Mouse (Mus musculus) lung, postnatal 25 days (tissue): ENCODE measurements around the gene Sfmbt1.
A peak's percentile ranks its signal among the peaks of the same experiment; 100 is the strongest.

ENCODE experiments used
- DNase-seq: peaks from one replicate; pipeline ENCODE4 v3.0.0; 2022; ENCODE audit warnings: low spot score

The Sfmbt1 gene

DNA sequence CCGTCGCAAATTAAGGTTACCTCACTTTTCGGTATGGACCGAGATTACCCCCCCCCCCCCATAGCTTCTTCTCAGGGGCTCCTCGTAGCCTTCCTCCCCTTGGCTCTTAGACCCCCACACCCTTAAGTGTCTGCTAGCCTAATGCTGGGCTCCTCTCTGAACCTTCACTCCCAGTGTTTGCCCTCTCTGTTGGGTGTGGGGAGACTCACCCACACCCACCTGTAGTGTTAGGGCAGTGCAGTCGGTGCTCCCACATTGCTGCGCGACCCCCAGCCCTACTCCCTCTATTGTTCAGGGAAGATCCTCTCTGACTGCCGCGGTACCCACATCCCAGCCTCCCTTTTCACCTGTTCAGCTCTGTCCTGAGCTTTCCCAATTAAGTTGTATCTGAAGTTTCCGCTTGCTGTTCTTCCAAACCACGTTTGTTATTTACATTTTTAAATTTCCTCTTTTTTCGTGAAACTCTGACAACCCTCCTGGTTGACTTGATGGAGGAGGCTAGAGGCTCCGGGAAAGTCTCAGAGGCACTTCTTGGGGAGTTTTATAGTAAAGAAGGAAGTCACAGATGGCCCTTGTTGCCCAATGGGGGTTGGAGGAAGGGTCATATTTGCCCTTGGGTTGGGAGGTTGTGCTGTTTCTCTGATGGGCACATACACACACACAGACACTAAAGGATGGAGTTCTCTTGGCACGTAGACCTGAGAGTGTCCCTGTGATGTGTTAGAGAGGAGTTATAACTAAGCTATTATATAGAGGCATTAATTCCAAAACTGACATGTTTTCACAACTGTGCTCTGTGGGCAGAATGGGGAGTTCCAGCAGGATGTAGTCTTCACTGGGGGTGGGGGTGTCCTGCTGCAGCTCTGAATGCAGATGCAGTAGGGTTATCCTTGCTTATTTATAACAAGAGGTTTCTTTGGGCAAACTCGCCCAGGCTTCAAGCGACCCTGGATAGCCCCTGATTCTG is 111.8 kb downstream of the Sfmbt1 start:
- DNase-seq = no peak

DNA sequence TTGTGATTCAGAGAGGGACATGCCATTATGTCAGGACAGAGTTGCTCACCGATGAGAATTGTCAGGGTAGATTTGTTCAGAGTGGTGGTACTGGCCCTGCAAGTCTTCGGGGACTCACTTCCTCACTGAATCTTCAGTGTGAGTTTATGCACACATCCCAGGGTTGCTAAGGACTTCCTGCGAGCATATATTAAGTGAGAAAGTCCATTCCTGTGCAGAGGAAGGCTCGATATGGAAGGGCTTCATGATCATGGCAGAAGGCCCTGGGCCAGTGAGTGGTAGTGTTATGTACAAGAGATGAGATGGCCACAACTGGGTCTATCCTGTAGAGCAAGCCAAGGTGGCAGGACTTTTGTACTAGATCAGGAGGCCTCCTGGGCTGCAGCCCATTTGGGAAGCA is 112.8 kb downstream of the Sfmbt1 start:
- no peak for DNase-seq

DNA sequence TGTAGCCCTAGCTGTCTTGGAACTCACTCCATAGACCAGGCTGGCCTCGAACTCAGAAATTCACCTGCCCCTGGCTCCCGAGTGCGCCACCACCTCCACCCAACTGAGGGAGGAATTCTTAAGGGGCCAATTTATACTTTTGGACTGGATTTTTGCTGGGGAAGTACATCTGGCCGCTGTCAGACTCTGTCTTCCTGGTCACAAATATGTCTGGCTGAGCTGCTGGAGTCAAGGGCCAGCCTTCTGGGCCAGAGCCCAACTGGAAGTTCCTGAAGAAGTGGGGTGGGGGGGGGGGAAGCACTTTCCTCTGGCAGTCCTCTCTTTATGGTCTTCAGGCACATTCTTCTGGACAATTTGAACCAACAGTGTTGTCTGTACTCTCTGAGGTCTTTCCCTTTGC is 113.4 kb downstream of the Sfmbt1 start:
- peak; percentile 30 for DNase-seq

DNA sequence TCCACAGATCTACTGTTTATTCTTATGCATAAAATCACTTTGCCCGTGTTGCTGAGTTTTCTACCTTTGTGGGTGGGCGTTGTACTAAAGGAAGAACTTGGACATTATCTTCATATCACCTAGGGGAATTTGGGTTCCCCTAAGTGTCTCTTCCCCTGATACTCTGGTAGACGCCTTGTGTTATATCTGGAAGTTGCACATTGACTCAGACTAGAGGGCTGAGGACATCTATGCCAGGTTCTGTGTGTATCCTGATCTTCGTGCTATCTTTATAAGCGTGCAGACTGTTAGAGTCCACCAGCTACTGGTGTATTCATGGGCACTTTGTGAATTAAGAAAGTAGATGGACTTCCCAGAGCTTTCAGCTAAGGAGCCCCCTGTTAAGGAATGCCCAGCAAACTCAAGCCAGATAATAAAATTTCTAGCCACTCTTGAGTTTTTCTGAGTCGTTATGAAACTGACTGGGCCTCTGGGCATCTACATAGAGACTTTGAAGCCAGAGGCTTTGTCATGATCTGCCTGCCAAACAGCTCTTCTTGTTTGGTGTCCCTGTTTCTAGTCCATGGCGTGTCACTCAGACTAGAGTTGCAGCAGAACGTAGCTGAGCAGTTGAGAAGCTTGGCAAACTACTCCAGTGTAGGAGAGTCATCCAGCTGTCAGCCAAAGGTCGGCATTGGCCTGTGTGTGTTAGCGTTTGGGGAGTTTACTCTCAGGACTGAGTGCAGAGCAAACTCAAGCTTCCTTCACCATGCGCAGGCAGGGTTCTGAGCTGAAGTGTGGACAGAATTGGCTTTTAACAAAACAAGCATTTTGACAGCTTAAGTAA is 114.2 kb downstream of the Sfmbt1 start:
- peak; percentile 88 for DNase-seq

DNA sequence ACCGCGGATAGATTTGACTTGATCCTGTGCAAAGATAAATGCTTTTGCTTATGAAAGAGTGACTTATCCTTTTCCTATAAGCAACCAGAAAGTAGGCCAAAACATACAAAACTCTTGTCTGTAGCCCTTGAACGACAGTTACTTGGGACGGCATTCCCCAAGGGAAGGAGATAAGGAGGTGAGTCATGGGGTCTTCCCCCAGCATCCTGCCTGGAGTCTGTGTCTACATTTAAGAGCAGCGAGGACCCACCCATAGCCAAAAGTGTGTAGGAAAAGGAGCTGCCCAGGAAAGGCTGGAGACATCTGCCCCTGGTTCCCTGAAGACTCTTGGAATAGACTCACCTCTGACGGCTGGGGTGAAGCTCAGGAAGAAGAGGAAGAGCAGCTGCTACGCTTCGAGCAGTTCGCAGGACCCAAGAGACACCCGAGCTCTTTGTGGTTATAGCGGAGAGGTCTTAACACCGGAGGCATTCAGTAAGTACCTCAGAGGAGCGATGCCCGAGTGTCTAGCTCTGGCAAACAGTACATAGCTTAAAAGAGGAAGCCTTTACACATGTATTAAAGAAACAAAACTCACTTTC is 122.9 kb downstream of the Sfmbt1 start:
- DNase-seq = no peak

DNA sequence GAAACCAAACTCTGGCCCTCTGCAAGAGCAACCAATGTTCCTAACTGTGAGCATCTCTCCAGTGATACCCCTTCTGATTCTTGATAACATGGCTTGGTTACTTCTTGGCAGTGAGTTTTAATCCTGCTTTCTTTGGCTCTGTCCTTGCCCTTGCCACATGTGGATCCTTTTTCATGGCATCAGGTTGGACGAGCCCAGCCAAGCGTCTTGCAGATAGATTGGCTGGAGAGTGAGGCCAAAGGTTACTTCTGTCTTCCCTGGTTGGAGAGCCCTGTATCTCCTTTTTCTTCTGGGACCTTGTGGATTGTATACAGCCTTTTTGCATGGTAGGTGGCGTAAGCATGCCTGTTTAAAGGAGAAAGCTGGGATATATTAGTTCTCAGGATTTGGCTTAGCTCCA is 129.1 kb downstream of the Sfmbt1 start:
- DNase-seq = no peak

DNA sequence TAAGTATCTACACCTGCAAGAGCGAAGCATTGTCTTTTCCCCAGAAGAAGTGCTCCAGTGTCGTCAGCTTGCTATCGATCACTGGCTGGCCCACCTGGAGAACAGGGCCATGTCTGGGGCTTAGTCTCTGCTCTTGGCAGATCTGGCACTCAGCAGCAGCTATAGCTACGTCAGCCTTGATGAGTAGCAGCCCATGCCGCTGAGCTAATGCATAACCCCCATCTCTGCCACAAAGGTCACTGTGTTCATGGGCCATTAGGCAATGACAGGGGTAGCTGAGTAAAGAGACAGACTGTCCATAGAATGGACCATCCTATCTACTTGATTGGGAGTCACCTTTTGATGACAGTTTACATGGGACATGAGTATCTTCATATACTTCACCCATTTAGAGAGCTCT is 135.9 kb downstream of the Sfmbt1 start:
- DNase-seq = no peak

DNA sequence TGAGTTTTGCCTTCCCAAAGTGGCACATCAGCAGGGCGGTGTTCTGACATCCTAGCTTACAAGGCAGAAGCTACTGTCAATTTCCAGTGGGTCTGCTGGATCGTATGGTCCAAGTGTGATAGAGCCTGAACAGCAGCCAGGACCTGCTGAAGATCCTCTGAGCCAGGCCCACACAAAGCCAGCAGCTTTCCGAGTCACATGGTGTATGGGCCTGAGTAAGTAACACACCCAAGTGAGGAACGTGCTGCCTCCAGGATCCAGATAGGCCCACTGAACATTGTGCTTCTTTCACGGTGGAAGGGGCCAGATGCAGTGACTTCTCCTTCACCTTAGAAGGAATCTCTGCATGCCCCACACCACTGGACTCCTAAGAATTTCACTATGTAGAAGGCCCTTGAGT is 137.7 kb downstream of the Sfmbt1 start:
- DNase-seq = no peak

DNA sequence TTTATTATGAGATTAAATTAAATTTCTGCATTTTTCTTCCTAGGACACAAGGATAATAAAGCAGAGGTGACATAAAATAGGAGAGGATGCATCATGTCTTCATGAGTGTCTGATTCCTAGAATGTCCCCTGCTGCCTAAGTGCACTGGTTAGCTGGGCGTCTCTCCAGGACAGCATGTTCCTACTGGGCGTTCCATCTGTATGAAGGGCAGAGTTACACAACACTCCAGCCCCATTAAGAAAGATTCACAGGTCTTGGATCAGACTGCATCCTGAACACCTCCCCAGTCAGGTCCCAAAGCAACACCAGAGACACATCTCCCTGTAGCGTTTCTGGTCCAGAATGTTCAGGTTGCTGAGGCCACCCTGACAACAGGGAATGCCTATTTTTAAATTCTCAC is 140.7 kb downstream of the Sfmbt1 start:
- DNase-seq = no peak

DNA sequence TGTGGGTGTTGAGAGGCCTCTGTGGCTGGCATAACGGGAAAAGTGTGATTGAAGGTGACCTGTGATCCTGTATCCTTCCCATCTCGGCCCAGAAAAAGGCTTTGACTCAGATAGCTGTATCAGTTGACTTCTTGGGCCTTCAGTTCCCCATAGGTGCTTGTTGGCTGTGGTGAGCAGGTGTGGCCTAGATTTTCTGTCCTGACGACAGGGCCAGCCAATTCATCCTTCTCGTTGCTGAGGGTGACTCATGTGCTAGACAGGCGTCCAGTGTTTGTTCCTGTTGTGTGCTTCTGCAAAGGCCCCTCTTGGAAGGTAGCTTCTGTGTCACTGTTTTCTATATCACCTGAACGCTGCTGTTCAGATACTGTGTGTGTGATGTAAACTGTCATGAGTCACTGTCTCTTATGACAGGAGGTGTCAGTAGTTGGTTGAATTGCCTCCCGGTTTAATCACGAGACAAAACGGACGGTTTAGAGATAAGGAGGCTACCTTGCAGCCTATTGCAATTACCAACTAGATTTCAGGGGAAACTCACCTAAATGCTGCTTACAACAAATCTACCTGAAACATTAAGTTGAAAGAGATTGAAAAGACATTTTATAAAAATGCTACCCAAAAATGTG is 142.3 kb downstream of the Sfmbt1 start:
- DNase-seq = no peak

DNA sequence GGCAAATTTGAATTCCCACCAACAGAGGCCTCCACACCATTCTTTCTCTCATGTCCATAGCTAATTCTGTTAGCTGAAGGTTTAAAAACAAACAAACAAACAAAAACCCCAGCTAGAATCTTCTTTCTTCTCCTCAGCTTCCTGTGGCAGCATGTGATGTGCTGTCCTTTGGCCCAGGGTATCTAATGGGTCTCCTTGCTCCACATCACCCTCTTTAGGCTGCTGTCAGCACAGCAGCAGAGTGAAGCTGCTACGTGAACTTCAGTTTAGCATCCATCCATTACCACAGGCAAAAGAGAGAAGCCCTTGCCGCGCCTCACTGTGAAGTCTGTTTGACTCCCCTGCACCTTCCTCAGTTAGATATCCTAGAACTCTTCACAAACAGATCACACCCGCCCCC is 143.3 kb downstream of the Sfmbt1 start:
- DNase-seq = no peak

DNA sequence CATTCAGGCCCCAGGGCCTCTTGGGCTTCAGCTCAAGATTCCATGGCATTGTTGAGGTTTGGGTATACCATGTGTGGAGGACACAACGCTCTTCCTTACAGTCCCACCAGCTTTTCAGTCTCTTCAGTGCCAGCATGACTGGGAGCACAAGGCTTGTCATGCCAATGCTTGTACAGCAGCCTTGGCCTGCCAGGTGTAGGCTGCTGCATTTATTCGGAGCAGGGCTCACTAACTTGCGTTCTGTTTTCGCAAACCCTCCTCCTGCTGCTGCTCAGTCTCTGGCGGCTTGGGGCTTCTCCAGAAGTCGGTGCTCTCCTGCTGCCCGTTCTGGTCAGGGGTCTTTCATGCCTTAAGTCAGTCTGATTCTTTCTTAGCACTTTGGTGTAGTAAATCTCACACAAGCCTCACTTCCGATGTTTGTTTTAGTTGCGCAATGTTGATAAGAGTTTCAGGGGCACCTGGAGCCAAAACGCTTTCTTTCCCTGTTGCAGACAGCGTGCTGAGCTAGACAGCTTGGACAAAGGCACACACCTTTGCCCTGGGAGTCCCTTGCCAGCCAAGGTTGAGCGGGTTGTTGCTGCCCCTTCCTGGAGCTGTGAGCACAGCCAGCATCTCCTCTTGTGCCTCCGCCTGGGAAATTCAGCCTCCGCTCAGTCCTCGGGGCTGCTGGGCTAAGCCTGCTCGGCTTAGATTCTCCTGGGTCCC is 146.9 kb downstream of the Sfmbt1 start:
- DNase-seq = peak; percentile 70

DNA sequence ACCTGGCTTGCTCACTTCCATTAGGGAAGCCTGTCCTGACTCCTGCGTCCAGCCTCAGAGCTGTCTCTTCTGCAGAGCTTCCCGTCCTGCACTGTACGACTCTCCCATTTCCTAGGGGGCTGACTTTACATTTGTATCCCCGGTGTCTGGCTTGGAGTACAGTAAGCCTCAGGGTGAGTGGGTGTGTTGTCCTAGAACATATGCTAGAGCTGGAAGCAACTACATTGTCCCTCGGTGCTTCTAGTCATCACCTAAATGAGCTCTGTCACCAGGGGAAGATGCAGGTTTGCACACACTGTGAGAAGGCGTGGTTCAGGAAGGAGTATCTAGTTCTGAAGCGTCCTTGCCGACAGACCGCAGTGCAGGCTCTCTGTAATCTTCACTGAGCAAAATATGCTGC is 147.7 kb downstream of the Sfmbt1 start:
- no peak for DNase-seq

DNA sequence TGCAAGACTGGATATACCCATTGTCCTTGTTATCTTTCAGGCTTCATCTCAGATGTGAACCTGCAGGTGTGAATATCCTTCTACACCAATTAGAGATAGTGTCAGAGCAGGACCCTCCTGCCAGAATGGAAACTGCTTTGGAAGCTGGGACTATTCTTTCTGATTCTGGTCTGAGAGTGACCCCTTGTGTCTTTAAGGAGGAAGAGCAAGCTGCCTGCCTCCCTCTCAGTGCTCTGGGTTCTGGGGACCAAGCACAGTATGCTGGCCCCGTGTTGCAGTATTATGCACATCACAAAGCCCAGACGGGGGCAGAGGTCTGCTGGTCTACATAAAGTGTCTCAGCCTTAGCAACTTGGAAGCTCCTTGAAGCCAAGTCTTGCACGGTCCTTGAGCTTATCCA is 150.7 kb downstream of the Sfmbt1 start:
- no peak for DNase-seq

DNA sequence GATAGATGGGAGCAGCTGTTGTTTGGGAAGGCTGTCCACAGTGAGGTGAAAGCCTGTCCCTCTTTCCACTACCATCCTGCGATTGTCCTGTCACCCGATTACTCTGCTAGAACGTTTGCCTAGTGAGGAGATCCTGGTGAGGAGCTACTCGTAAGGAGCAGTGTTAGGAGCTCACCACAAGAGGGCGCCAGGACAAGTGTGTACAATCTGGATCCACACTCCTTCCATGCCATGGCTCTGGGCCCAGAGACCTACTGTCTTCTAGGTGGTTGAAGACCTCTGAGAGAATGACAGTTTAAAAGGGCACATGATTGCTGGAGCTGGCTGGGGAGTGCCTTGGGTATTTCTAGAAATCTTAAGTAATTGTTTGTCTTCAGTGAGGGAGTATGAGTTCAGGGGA is 152.4 kb downstream of the Sfmbt1 start:
- DNase-seq = peak; percentile 83

DNA sequence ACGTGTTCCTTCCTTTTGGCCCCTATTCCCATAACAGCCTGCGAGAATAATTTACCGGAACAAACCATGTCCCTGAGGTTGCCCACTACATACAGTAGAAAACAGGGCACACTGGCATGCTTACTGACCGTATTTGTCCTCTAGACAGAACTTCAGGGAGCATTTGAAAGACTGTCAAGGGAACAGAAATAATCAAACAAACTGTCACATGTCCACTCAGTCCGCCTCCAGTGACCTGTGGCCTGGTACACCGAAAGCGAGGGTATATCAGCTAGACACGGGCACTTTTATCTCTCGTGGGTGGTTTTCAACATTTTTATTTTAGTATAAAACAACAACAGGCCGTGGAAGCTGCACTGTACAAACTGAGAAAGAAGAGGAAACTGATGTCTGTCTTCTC is 154.2 kb downstream of the Sfmbt1 start:
- no peak for DNase-seq

DNA sequence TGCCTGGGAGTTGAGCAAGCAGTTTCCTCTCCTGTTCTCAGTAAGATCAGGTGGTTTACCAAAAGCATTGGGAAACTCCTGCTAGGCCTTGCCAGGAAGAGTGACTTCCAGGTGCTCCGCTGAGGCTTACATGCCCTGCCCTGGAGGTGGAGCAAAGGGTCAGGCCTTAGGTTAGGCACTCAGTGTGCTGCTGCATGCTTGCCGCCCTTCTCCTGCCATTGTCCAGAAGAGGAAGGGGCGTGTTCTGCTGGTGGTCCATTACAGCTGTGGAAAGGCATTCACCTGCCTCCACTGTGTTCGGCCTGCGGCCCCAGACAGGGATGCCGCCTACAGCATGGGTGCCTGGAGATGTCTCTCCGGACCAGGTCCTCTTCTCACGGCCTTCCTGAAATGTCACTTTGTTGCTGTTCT is 154.7 kb downstream of the Sfmbt1 start:
- DNase-seq = peak; percentile 86

DNA sequence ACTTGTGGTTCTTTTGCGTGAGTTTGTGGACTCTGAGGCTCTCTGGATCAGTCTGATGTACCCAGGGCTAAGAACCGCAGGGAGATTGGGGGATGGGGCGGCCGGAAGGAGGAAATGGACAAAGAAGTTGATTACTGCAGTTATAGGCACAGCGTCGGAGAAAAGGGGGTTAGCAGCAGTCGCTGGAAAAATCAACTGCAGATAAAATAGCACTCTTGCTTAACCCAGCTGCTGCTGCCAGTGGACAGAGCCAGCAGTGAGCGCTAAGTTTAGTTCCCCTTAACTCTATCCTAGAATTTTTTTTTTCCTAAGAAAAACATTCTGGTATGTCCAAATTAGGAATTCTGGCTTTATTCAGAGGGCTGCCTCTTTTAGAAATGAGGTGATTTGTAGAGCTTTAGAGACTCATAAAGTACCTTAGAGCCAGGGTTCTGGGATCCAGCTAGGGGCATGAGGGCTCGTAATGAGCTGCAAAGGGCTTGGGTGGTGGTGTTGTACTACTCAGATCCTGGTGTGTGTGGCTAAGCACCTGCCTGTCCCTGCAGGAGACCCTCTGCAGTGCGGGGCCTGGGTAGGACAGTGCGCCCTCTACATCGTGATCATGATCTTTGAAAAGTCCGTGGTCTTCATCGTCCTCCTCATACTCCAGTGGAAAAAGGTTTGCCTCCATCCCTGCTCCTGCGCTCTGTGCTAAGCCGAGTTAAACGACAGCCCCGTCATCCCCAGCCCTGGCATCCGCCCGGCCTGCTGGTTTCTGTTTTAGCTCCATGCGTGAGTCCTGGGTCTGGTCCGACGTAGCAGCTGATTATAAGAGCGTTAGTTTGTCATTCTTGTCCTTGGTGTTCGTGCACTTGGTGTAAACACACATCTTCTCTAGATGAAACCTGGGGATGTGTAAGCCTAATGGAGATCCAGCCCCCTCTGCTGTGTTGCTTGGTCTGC is 155.8 kb downstream of the Sfmbt1 start:
- no peak for DNase-seq
